Comparison of ENCODE assay signal across 8 mouse cellular contexts in genomic region chr7:4478021-4478795, GRCm38 (mm10). TPM values are rescaled to one million over a fixed set of nuclear protein-coding genes. Genes with fewer than 3 reads are reported as not detected.
DNase-seq lines count a peak whose midpoint lies in the region; ATAC-seq lines count a peak whose summit lies in the region.

No protein-coding gene starts in this region.

- peak; percentile 98 for ATAC-seq in hindbrain, embryonic 11.5 days (ENCODE audit: low FRiP score)

- peak overlapping the region; percentile 79 for H3K27ac ChIP-seq in hindbrain, embryonic 11.5 days (ENCODE audit: low read depth, low read length)

- H3K4me3 ChIP-seq in hindbrain, embryonic 11.5 days (ENCODE audit: low read depth, low read length): peak overlapping the region; percentile 42

- DNase-seq in NIH3T3 (ENCODE audit: low read depth) (peak; percentile 91), adipocyte (ENCODE audit: low spot score) (no peak)
- DNase-seq in cerebellum, adult 9-11 months: peak; percentile 83
- peak; percentile 57 to 74 for DNase-seq in frontal cortex, adult 2 months (ENCODE audit: extremely low spot score in 1 of 2, low spot score in 1 of 2)
- DNase-seq in hindbrain, embryonic 11.5 days (ENCODE audit: low spot score): peak; percentile 85
- peak; percentile 37 to 72 for DNase-seq in layer of hippocampus, postnatal 14 days (ENCODE audit: low spot score in 2 of 2)
- peak; percentile 87 for DNase-seq in lung, postnatal 25 days (ENCODE audit: low spot score)
- peak; percentile 75 for DNase-seq in right cerebral cortex, adult 18-20 months

- peaks cover 8% of the 10 kb centered on the region; the same call in 1 of the 2 replicates for H3K4me1 ChIP-seq in hindbrain, embryonic 11.5 days (replicated peaks; ENCODE audit: control insufficient read depth, insufficient read depth, low read length)

- H3K4me2 ChIP-seq in hindbrain, embryonic 11.5 days (replicated peaks; ENCODE audit: low read depth, low read length): peak overlapping the region; percentile 78

- no peaks in the 10 kb centered on the region for H3K9me3 ChIP-seq in hindbrain, embryonic 11.5 days (ENCODE audit: control insufficient read depth, low read length)

- H3K27me3 ChIP-seq in hindbrain, embryonic 11.5 days (ENCODE audit: control insufficient read depth, insufficient read depth, low read length): peaks cover 12% of the 10 kb centered on the region

- peak overlapping the region; percentile 53 for H3K9ac ChIP-seq in hindbrain, embryonic 11.5 days (ENCODE audit: low read depth, low read length)

- WGBS in hindbrain, embryonic 11.5 days: under 1% methylated on average over 39 of the region's 39 CpGs

- H3K36me3 ChIP-seq in hindbrain, embryonic 11.5 days (ENCODE audit: control insufficient read depth, insufficient read depth, low read length): peaks cover 13% of the 10 kb centered on the region

RNA-seq across cellular contexts. Expression of gene Eps8l1, which starts 17.7 kb away (rescaled TPM):
- polyA plus RNA-seq in frontal cortex, adult 2 months (2012; rRNA removed): 8.2 and 27.7 TPM in 2 replicates
- polyA plus RNA-seq in hindbrain, embryonic 11.5 days (2014; fragmentation: Nextera tagmentation; extraction: Ambion mirVana): 4.6 and 4.9 TPM in 2 replicates
- total RNA-seq in layer of hippocampus, postnatal 14 days (2021): 1 to 10 TPM; 2.8 to 4.7 TPM

RNA-seq across cellular contexts. Expression of gene Ppp1r12c, which starts 23.3 kb away (rescaled TPM):
- 102 and 135 TPM in 2 replicates for polyA plus RNA-seq in frontal cortex, adult 2 months (2012; rRNA removed)
- polyA plus RNA-seq in hindbrain, embryonic 11.5 days (2014; fragmentation: Nextera tagmentation; extraction: Ambion mirVana): 38.8 and 44.0 TPM in 2 replicates
- total RNA-seq in layer of hippocampus, postnatal 14 days (2021): 100 to 1,000 TPM; 125 to 127 TPM

RNA-seq across cellular contexts. Expression of gene Rdh13, which starts 32.8 kb away (rescaled TPM):
- polyA plus RNA-seq in frontal cortex, adult 2 months (2012; rRNA removed): 29.2 and 33.6 TPM in 2 replicates
- polyA plus RNA-seq in hindbrain, embryonic 11.5 days (2014; fragmentation: Nextera tagmentation; extraction: Ambion mirVana): 28.3 and 29.1 TPM in 2 replicates
- 10 to 100 TPM; 25.5 to 30.2 TPM for total RNA-seq in layer of hippocampus, postnatal 14 days (2021)

RNA-seq across cellular contexts. Expression of gene Tnnt1, which starts 38.0 kb away (rescaled TPM):
- polyA plus RNA-seq in frontal cortex, adult 2 months (2012; rRNA removed): 10.7 and 12.6 TPM in 2 replicates
- polyA plus RNA-seq in hindbrain, embryonic 11.5 days (2014; fragmentation: Nextera tagmentation; extraction: Ambion mirVana): 18.1 and 27.4 TPM in 2 replicates
- 1 to 10 TPM; 1.9 to 8.6 TPM for total RNA-seq in layer of hippocampus, postnatal 14 days (2021)

RNA-seq across cellular contexts. Expression of gene Tnni3, which starts 45.8 kb away (rescaled TPM):
- 8.3 and 12.1 TPM in 2 replicates for polyA plus RNA-seq in frontal cortex, adult 2 months (2012; rRNA removed)
- polyA plus RNA-seq in hindbrain, embryonic 11.5 days (2014; fragmentation: Nextera tagmentation; extraction: Ambion mirVana): 1.8 and 2.5 TPM in 2 replicates
- 1 to 10 TPM in 1 of 2 experiments, under 1 TPM in 1; 0.57 to 1.1 TPM for total RNA-seq in layer of hippocampus, postnatal 14 days (2021)
